ENCODE assay signal across 28 mouse cellular contexts in the genomic region with DNA sequence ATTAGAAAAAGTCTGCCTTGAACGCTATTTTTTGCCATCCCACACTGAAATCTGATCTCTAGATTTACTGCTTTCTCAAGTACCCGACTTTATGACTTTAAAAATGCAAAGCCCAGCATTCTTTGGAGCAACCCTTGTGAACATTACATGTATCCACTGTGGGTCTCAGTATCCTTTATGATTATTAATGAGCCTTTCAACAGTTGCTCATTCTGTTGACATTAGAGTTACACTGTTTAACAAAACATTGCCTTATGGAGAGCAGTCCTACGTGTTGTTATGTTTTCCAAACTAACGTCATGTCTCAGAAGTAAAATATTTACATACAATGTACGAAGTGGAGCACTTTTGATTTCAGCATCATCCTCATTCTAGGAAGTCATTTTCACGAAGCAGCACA.
"Had no signal": no experiment of that assay in that cellular context is flagged by ENCODE, and none has a peak within 500 bp of the region (broad histone marks: within the 10 kb centered on the region; RNA-seq: fewer than 3 reads in every experiment).

No protein-coding gene starts in this region.

- H3K36me3 ChIP-seq: embryonic facial prominence, embryonic 10.5 days; embryonic facial prominence, embryonic 12.5 days; embryonic facial prominence, embryonic 13.5 days; embryonic facial prominence, embryonic 15.5 days; forebrain, embryonic 10.5 days; forebrain, embryonic 12.5 days; forebrain, embryonic 15.5 days had no signal

- H3K9ac ChIP-seq: embryonic facial prominence, embryonic 12.5 days; embryonic facial prominence, embryonic 13.5 days; embryonic facial prominence, embryonic 15.5 days; forebrain, embryonic 12.5 days; forebrain, embryonic 13.5 days; forebrain, embryonic 15.5 days; forebrain, postnatal 0 days had no signal

- DNase-seq: cerebellum, adult 2 months; cerebellum, adult 8-10 months; cerebellum, adult 9-10 months; cerebellum, adult 9-11 months; cerebellum, postnatal 10 days; cerebellum, postnatal 14 days; cerebellum, postnatal 25 days; cerebellum, postnatal 36 days; embryo, embryonic 11 days; forebrain, postnatal 0 days; gastrocnemius, adult 2 months; gastrocnemius, postnatal 10 days; gastrocnemius, postnatal 14 days; gastrocnemius, postnatal 25 days; gastrocnemius, postnatal 36 days; heart, adult 11 months; heart, adult 18-20 months had no signal

- H3K9me3 ChIP-seq: embryonic facial prominence, embryonic 10.5 days; embryonic facial prominence, embryonic 12.5 days; embryonic facial prominence, embryonic 13.5 days; embryonic facial prominence, embryonic 15.5 days; forebrain, embryonic 10.5 days; forebrain, embryonic 12.5 days; forebrain, embryonic 13.5 days; forebrain, embryonic 15.5 days had no signal

- ATAC-seq: forebrain, embryonic 13.5 days; forebrain, embryonic 14.5 days; forebrain, embryonic 15.5 days; forebrain, embryonic 16.5 days; forebrain, postnatal 0 days had no signal

- H3K27ac ChIP-seq: embryonic facial prominence, embryonic 10.5 days; embryonic facial prominence, embryonic 12.5 days; embryonic facial prominence, embryonic 13.5 days; embryonic facial prominence, embryonic 15.5 days; forebrain, embryonic 10.5 days; forebrain, embryonic 12.5 days; forebrain, embryonic 13.5 days; forebrain, embryonic 15.5 days; gastrocnemius, adult 2 months had no signal

- H3K4me1 ChIP-seq: embryonic facial prominence, embryonic 12.5 days; embryonic facial prominence, embryonic 13.5 days; embryonic facial prominence, embryonic 15.5 days; forebrain, embryonic 15.5 days had no signal

- H3K4me3 ChIP-seq: embryonic facial prominence, embryonic 10.5 days; embryonic facial prominence, embryonic 12.5 days; embryonic facial prominence, embryonic 13.5 days; embryonic facial prominence, embryonic 15.5 days; erythroblast, embryonic 14.5 days; forebrain, embryonic 10.5 days; forebrain, embryonic 12.5 days; forebrain, embryonic 13.5 days; forebrain, embryonic 15.5 days; gastrocnemius, adult 2 months had no signal

- H3K4me2 ChIP-seq: embryonic facial prominence, embryonic 12.5 days; embryonic facial prominence, embryonic 13.5 days; embryonic facial prominence, embryonic 15.5 days; forebrain, embryonic 12.5 days; forebrain, embryonic 13.5 days; forebrain, embryonic 15.5 days had no signal

- H3K27me3 ChIP-seq: embryonic facial prominence, embryonic 12.5 days; embryonic facial prominence, embryonic 13.5 days; embryonic facial prominence, embryonic 15.5 days; forebrain, embryonic 12.5 days; forebrain, embryonic 13.5 days; forebrain, embryonic 15.5 days had no signal
